Mouse (Mus musculus) heart, embryonic 14.5 days (tissue): Measurements from ENCODE around the gene Gnb5. TPM values are rescaled to one million over a fixed set of nuclear protein-coding genes. Genes with fewer than 3 reads are reported as not detected.

Experiments used
- ATAC-seq: fragments of 200-750 bp; cut with Nextera tagmentation; 2 replicates; pipeline ENCODE4 v1.8.0; 2017; ENCODE audit warnings: low read depth, moderate TSS enrichment; ENCODE audit not compliant: insufficient number of reproducible peaks, insufficient read depth, low FRiP score
- H3K27ac ChIP-seq, 2 experiments: fragments of 200-500 bp in 1 of 2; fragments of 300-500 bp in 1 of 2; sonication (generic) in 1 of 2; replicated peaks in 1 of 2; 2 replicates each; pipeline ENCODE4 v1.5.1; 2012 to 2014; ENCODE audit warnings: low read depth in 2 of 2, low read length in 2 of 2, control low read depth in 1 of 2, mild to moderate bottlenecking in 1 of 2, mixed read lengths in 1 of 2; ENCODE audit not compliant: control insufficient read depth in 1 of 2, insufficient read depth in 1 of 2
- H3K27me3 ChIP-seq: fragments of 300-500 bp; sonication (generic); 2 replicates; pipeline ENCODE4 v1.6.1; 2014; ENCODE audit warnings: mild to moderate bottlenecking, low read length, control low read depth; ENCODE audit not compliant: control insufficient read depth, insufficient read depth
- H3K36me3 ChIP-seq: fragments of 300-500 bp; sonication (generic); 2 replicates; pipeline ENCODE4 v1.6.1; 2014; ENCODE audit warnings: mild to moderate bottlenecking, control low read depth, low read length, mixed read lengths; ENCODE audit not compliant: control insufficient read depth, insufficient read depth
- H3K4me1 ChIP-seq, 2 experiments: fragments of 200-500 bp in 1 of 2; fragments of 300-500 bp in 1 of 2; sonication (generic) in 1 of 2; 2 replicates each; pipeline ENCODE4 v1.6.1; 2012 to 2014; ENCODE audit warnings: low read length in 2 of 2, control low read depth in 1 of 2, mixed read lengths in 1 of 2; ENCODE audit not compliant: control insufficient read depth in 2 of 2, insufficient read depth in 2 of 2
- H3K4me2 ChIP-seq: fragments of 300-500 bp; sonication (generic); 2 replicates; pipeline ENCODE4 v1.6.1; 2014; ENCODE audit warnings: mild to moderate bottlenecking, low read length
- H3K4me3 ChIP-seq, 2 experiments: fragments of 200-500 bp in 1 of 2; fragments of 300-500 bp in 1 of 2; sonication (generic) in 1 of 2; 2 replicates each; pipeline ENCODE4 v1.5.1; 2012 to 2014; ENCODE audit warnings: low read length in 2 of 2, mild to moderate bottlenecking in 2 of 2, control low read depth in 1 of 2, low read depth in 1 of 2, moderate library complexity in 1 of 2; ENCODE audit not compliant: control insufficient read depth in 1 of 2, insufficient read depth in 1 of 2
- H3K9ac ChIP-seq: fragments of 300-500 bp; sonication (generic); 2 replicates; pipeline ENCODE4 v1.6.1; 2014; ENCODE audit warnings: mild to moderate bottlenecking, low read length
- H3K9me3 ChIP-seq: fragments of 300-500 bp; sonication (generic); 2 replicates; pipeline ENCODE4 v1.6.1; 2016; ENCODE audit warnings: low read length, control low read depth; ENCODE audit not compliant: control insufficient read depth
- WGBS: fragments of 180-500 bp; shearing (Covaris S2); extraction: QIAGEN DNeasy Blood & Tissue Kit; methylation state at CpG from one replicate; pipeline ENCODE4 v1.1.7; 2014; 5-methylcytosine and 5-hydroxymethylcytosine counted together
- polyA plus RNA-seq: library from polyadenylated mRNA; unstranded; fragments of >200 nt; fragmentation: Nextera tagmentation; extraction: Ambion mirVana; gene quantifications from 2 replicates; pipeline ENCODE4 v1.2.1, GENCODE M21; 2014

The Gnb5 gene
- polyA plus RNA-seq, 1 experiment from 2014 or later, result 66.5 TPM

GRCm38 (mm10) chr9:75316771-75317170 lies 10.7 kb downstream of the Gnb5 start:
- Histone ChIP-seq H3K27me3 (no peaks in the 10 kb centered on the region), H3K4me2 (no peak overlapping the region), H3K9me3 (no peaks in the 10 kb centered on the region), H3K27ac (no peak overlapping the region), H3K9ac (no peak overlapping the region), H3K36me3 (0 out of 2 replicates have a peak, but pooled peaks cover 5% of the 10 kb centered on the region), H3K4me3 (no peak overlapping the region), H3K4me1 (peaks cover 11 to 33% of the 10 kb centered on the region in 2 experiments)
- no peak for ATAC-seq
- WGBS, result 87% methylated on average over 6 of the region's 6 CpGs

DNA sequence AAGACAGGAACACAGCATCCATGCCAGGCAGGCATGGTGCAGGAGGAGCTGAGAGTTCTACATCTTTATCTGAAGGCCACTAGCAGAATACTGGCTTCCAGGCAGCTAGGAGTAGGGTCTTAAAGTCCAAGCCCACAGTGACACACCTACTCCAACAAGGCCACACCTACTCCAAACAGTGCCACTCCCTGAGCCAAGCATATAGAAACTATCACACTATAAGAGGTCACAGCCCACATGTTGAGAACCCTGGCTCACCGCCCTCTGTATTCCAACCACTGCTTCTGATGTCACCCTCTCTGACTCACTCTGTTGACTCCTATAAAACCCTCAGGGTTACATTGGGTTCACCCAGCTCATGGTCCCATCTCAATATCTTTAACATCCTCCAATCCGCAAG lies 12.1 kb downstream of the Gnb5 start:
- no peak overlapping the region for H3K4me2 ChIP-seq
- 89% methylated on average over 2 of the region's 2 CpGs for WGBS
- H3K27ac ChIP-seq, result no peak overlapping the region
- H3K4me3 ChIP-seq, result no peak overlapping the region
- H3K27me3 ChIP-seq, result no peaks in the 10 kb centered on the region
- no peak for ATAC-seq
- no peak overlapping the region for H3K9ac ChIP-seq
- H3K36me3 ChIP-seq, result 0 out of 2 replicates have a peak, but pooled peaks cover 5% of the 10 kb centered on the region
- H3K4me1 ChIP-seq, result peaks cover 11 to 36% of the 10 kb centered on the region in 2 experiments
- H3K9me3 ChIP-seq, result no peaks in the 10 kb centered on the region

- Histone ChIP-seq H3K27ac (peak overlapping the region; percentile 46 to 74; a peak in 3 of 4 replicates), H3K27me3 (no peaks in the 10 kb centered on the region), H3K36me3 (0 out of 2 replicates have a peak, but pooled peaks cover 5% of the 10 kb centered on the region), H3K4me1 (peaks cover 9 to 31% of the 10 kb centered on the region in 2 experiments), H3K9me3 (no peaks in the 10 kb centered on the region), H3K4me3 (no peak overlapping the region), H3K4me2 (peak overlapping the region; percentile 2; the same call in 1 of the 2 replicates), H3K9ac (no peak overlapping the region)
- ATAC-seq, result no peak
- WGBS, result 68% methylated on average over 3 of the region's 3 CpGs
Measured at GRCm38 (mm10) chr9:75319365-75319764, 13.3 kb downstream of the Gnb5 start.

DNA sequence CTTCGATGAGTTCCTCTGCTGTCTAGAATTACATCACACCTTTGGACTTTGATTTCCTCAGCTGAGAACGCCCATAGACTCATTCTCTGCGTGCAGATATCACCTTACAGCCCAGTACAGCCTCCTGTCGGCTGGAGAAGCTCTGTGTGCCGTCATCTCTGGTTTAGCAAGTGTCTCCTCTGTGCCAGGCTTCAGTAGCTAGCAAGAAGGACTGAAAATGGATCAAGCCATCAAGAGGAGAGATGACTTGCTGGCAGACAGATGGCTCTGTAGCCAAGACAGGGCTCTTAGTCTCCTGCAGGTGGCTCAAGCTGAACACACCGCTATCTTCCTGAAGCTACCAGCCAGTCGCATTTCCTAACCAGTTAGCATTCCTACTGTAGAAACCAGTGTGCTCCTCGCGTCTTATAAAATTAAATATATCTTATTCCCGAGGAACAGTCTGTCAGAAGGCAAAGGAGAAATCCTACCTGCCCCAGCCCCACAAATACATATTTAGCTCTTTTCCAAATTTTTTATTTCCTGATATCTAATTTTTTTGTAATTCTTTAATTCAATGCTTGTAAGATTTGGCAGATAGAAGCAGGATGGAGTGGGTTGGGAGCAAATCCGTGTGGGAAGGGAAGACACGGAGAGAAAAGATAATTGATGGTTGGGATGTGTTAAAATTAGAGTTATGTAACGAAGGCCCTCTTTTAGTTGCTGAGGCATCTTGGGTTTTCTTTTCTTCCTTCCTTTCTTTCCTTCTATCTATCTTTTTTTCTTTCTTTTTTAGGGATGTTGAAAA lies 16.2 kb downstream of the Gnb5 start:
- WGBS, result 64% methylated on average over 13 of the region's 13 CpGs
- Histone ChIP-seq H3K9me3 (no peaks in the 10 kb centered on the region), H3K4me2 (no peak overlapping the region)

DNA sequence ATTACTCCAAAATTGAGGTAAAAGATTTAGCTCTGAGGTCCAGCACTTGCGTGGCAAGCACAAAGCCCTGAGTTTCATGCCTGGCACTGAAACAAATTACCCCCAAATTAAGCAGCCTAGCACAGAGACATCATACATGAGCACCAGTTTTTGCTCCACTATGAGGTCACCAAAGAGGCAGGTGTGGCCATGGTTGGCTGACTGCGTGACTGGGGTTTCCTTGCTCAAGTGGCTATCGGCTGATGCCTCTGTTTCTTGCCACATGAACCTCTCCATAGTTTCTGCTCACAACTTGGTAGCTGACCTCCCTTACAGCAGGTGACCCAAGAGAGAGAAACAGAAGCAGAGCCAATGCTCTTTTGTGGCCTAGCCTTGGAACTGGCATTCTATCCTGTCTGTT lies 22.0 kb downstream of the Gnb5 start:
- no peak overlapping the region for H3K4me3 ChIP-seq
- WGBS, result 89% methylated on average over 3 of the region's 3 CpGs
- no peak overlapping the region for H3K27ac ChIP-seq
- no peaks in the 10 kb centered on the region for H3K4me1 ChIP-seq
- peaks cover 60% of the 10 kb centered on the region for H3K36me3 ChIP-seq
- H3K9me3 ChIP-seq, result no peaks in the 10 kb centered on the region
- H3K27me3 ChIP-seq, result no peaks in the 10 kb centered on the region
- no peak overlapping the region for H3K9ac ChIP-seq
- no peak overlapping the region for H3K4me2 ChIP-seq
- no peak for ATAC-seq

More for the DNA sequence above, 16.2 kb downstream of the Gnb5 start:
- Histone ChIP-seq H3K27ac (no peak overlapping the region), H3K4me3 (no peak overlapping the region), H3K27me3 (no peaks in the 10 kb centered on the region), H3K36me3 (peaks cover 13% of the 10 kb centered on the region), H3K9ac (no peak overlapping the region), H3K4me1 (peaks cover 6 to 23% of the 10 kb centered on the region in 2 experiments)
- ATAC-seq, result no peak

GRCm38 (mm10) chr9:75330821-75331220 lies 24.7 kb downstream of the Gnb5 start:
- Histone ChIP-seq H3K4me3 (no peak overlapping the region), H3K27ac (no peak overlapping the region), H3K9me3 (no peaks in the 10 kb centered on the region), H3K9ac (no peak overlapping the region), H3K4me1 (no peaks in the 10 kb centered on the region), H3K4me2 (no peak overlapping the region), H3K36me3 (peaks cover 77% of the 10 kb centered on the region), H3K27me3 (no peaks in the 10 kb centered on the region)
- WGBS, result 90% methylated on average over 8 of the region's 8 CpGs
- no peak for ATAC-seq

DNA sequence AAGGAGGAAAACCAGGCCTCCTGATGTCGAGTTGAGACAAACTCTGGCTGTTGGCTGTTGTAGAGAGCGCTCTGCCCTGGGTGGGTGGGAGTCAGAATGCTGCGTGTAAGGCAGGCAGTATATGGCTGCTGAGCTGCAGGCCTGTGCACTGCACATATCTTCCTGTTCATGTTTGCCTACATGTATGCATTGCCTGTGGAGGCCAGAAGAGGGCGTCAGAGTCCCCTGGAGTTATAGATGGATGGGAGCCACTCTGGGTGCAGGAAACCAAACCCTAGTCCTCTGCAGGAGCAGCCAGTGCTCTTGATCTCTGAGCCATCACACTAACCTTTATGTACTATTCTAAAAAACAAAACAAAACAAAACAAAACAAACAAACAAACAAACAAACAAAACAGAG lies 28.4 kb downstream of the Gnb5 start:
- Histone ChIP-seq H3K9ac (no peak overlapping the region), H3K4me3 (no peak overlapping the region), H3K4me2 (no peak overlapping the region), H3K9me3 (no peaks in the 10 kb centered on the region), H3K27ac (no peak overlapping the region), H3K27me3 (no peaks in the 10 kb centered on the region), H3K36me3 (peaks cover 95% of the 10 kb centered on the region), H3K4me1 (no peaks in the 10 kb centered on the region)
- WGBS, result 78% methylated on average over 4 of the region's 4 CpGs
- no peak for ATAC-seq
